Mouse (Mus musculus) layer of hippocampus, adult 2 months (tissue): ENCODE measurements around the gene Nbas. TPM values are rescaled to one million over a fixed set of nuclear protein-coding genes. Genes with fewer than 3 reads are reported as not detected.

Experiments
- DNase-seq, 2 experiments: peaks; one replicate each; pipeline ENCODE4 v3.0.0; 2022; ENCODE audit warnings: low spot score in 2 of 2
- H3K27ac ChIP-seq: fragments of 200-600 bp; 2 replicates; pipeline ENCODE4 v1.8.1; 2022
- H3K4me3 ChIP-seq: fragments of 200-600 bp; 2 replicates; pipeline ENCODE4 v1.8.1; 2022; ENCODE audit warnings: mild to moderate bottlenecking
- CTCF ChIP-seq: fragments of 200-600 bp; conservative IDR thresholded peaks from 2 replicates; pipeline ENCODE4 v1.8.1; 2022; ENCODE audit warnings: antibody characterized with exemption, mild to moderate bottlenecking, moderate library complexity
- total RNA-seq, 2 experiments: library from RNA; stranded (reverse); gene quantifications; 2 replicates each; pipeline ENCODE4 v1.2.3; 2021

Gene Nbas
- total RNA-seq, 2 experiments from 2014 or later = 34.5 to 36.8 TPM

DNA sequence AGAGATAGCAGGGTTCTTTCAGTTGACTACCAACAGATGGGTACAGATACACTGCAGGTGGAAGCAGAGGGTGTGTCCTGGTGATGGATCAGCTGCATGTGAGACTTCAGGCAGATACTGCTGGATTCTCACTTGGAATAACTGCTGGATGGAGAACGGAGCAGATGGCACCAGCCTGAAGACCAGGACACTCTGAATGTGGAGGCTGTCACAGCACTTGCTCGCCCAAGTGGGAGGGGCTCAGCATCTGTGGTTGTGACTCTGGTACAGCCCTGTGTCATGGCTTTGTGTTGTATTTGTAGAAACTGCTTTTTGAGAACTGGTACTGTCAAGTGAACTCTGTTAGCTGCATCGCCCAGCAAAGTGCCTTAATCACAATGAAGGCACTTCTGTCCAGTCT lies 231.3 kb downstream of the Nbas start:
- no peak for TF ChIP-seq CTCF
- H3K27ac ChIP-seq = peak overlapping the region; percentile 64
- peak; percentile 14 to 21 for DNase-seq
- H3K4me3 ChIP-seq = no peak overlapping the region

GRCm38 (mm10) chr12:13504771-13505444 lies 236.0 kb downstream of the Nbas start:
- Histone ChIP-seq H3K4me3 (no peak overlapping the region), H3K27ac (no peak overlapping the region)
- no peak for DNase-seq
- no peak for TF ChIP-seq CTCF

- no peak overlapping the region for H3K27ac ChIP-seq
These were observed 249.1 kb downstream of the Nbas start for GRCm38 (mm10) chr12:13518082-13518481.

DNA sequence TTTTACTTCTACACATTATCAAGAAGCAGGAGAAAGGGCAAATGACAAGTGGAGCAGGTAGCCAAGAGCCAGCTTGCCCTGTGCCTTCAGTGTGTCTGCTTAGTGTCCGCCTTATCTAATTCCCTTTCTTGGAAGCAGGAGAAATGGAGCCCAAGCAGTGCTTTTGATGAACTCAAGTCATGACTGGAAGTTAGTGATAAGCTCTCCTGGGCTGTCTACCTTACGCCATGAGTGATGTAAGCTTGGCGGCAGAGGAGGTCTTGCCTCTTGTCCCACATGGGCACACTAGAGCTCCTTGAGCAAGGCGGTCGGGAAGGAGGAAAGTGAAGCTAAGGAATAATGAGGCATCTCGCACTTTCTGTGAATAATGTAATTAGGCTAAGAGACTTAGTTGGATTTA lies 250.5 kb downstream of the Nbas start:
- no peak for DNase-seq
- H3K4me3 ChIP-seq = no peak overlapping the region
- TF ChIP-seq CTCF = no peak

More at GRCm38 (mm10) chr12:13518082-13518481, 249.1 kb downstream of the Nbas start:
- no peak overlapping the region for H3K4me3 ChIP-seq
- DNase-seq = no peak
- TF ChIP-seq CTCF = no peak

GRCm38 (mm10) chr12:13532731-13533365 lies 263.9 kb downstream of the Nbas start:
- Histone ChIP-seq H3K27ac (no peak overlapping the region), H3K4me3 (no peak overlapping the region)
- no peak for DNase-seq
- TF ChIP-seq CTCF = peak; percentile 79

More for the DNA sequence above, 250.5 kb downstream of the Nbas start:
- no peak overlapping the region for H3K27ac ChIP-seq

GRCm38 (mm10) chr12:13539171-13539570 lies 270.2 kb downstream of the Nbas start:
- DNase-seq = peak in 1 of 2 experiments; percentile 58
- no peak overlapping the region for H3K4me3 ChIP-seq
- H3K27ac ChIP-seq = peak overlapping the region; percentile 19; the same call in 1 of the 2 replicates
- no peak for TF ChIP-seq CTCF

DNA sequence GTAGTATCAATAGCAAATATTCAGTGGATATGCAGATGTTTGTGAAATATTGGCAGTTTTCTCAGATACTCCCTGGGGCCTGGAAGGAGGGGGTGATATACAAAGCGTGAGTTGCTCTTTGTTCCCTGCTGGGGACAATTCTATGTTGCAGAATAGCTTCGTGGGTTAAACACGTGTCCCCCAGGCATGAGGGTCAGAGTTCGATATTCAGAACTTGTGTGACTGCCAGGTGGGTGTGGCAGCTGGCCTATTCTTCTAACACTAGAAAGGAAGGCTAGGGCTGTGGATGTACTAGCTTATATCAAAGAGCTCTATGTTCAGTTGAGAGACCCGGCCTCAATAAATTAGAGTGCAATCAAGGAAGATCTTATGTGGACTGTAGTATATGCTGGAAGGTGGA lies 274.9 kb downstream of the Nbas start:
- Histone ChIP-seq H3K27ac (no peak overlapping the region), H3K4me3 (no peak overlapping the region)
- TF ChIP-seq CTCF = no peak
- no peak for DNase-seq

DNA sequence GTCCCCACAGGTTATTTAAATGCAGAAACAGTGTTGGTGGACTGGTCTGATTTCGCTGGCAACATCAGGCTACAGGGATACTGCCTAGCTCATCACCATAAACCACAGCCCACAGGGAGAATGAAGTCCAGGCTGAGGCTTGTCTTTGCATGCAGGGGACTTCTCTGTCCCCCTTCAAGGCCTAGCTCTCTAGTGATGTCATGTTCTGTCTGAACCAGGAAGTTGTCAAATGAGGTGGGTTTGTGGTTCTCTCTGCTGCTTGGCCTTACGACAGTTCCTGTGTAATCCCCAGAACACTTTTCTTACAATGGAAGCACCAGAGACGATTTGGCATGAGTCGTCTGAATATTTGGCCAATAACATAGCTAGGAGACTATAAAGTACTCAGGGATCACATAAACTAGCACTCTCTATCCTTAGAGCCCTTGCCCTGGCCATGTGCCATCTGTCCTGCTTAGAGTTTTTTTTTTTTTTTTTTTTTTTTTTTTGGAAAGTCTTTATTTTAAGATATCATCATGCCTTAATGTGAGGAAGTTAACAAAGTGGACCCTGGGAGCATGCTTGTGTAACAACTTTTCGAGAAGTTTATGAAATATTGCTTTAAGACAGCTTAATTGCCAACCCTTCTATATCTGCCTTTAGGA lies 294.8 kb downstream of the Nbas start:
- no peak overlapping the region for H3K4me3 ChIP-seq
- no peak for TF ChIP-seq CTCF
- no peak overlapping the region for H3K27ac ChIP-seq
- no peak for DNase-seq

GRCm38 (mm10) chr12:13564330-13564729 lies 295.4 kb downstream of the Nbas start:
- no peak for TF ChIP-seq CTCF
- no peak for DNase-seq
- no peak overlapping the region for H3K4me3 ChIP-seq
- no peak overlapping the region for H3K27ac ChIP-seq

- H3K4me3 ChIP-seq = no peak overlapping the region
- H3K27ac ChIP-seq = no peak overlapping the region
- TF ChIP-seq CTCF = no peak
- DNase-seq = no peak
These were observed 297.5 kb downstream of the Nbas start for GRCm38 (mm10) chr12:13566421-13566820.

- no peak overlapping the region for H3K4me3 ChIP-seq
- no peak overlapping the region for H3K27ac ChIP-seq
- TF ChIP-seq CTCF = no peak
- no peak for DNase-seq
These were observed 306.2 kb downstream of the Nbas start for GRCm38 (mm10) chr12:13575158-13575557.

DNA sequence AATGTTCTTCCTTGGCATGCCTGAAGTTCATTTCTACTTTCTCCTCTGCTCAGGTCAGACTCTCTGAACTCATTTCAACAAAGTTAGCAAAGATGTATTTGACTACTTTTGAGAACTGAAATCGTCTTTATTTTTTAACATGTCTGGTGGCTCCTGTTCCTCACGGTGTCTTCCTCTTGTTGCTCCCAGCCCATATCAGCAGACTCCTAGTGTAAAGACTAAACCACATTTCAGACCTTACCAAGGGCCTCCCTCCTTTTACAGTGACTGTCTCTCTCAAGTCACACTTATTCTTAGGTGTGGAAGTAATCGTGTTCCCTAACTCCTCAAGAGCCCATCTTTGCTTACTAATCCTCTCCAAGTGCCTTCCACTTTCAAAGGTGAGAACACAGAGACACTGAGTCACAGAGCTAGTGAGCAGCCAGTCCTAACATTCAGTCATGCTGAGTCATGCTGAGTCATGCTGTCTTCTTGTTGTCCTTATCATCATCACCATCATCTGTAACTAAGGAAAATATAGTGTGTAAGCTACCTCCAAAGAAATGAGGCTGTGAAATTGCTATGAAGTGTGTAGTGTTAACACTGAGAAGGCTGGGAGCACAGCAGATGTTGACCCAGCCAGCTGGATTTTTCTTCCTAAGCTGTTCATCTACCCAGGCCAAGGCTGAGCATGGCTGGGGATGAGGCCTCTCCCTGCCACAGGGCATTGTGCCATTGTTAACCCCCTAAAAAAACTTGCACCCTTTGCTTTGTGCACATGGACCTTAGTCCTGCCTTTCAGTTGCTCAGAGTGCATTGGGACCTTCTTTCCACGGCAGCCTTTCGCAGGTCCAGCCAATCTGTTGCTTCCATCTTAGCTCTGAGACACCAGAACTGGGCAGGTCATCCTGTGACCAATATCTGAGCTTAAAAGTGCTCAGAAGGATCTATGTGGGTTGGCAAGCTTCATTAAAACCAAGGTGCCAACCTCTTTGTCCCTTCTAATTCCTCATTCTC lies 307.0 kb downstream of the Nbas start:
- no peak overlapping the region for H3K27ac ChIP-seq
- DNase-seq = no peak

More for the DNA sequence above, 307.0 kb downstream of the Nbas start:
- no peak for TF ChIP-seq CTCF
- H3K4me3 ChIP-seq = no peak overlapping the region
